Mouse (Mus musculus): Measurements from ENCODE around the gene Plb1.

The Plb1 gene

GRCm38 (mm10) chr5:32232474-32232873 lies at the start of gene Plb1:
Gene Plb1, plus strand, starts transcription at chr5:32232708.
- WGBS: 85% methylated on average over 9 of the region's 9 CpGs

GRCm38 (mm10) chr5:32182885-32183629 lies 49.5 kb upstream of the Plb1 start:
- WGBS: 73% methylated on average over 4 of the region's 4 CpGs

GRCm38 (mm10) chr5:32187717-32188116 lies 44.8 kb upstream of the Plb1 start:
- 63% methylated on average over 11 of the region's 11 CpGs for WGBS

- WGBS: 88% methylated on average over 5 of the region's 5 CpGs
Observed at GRCm38 (mm10) chr5:32191259-32191658, 41.2 kb upstream of the Plb1 start.

- WGBS: 69% methylated on average over 16 of the region's 16 CpGs
Observed at GRCm38 (mm10) chr5:32192016-32192845, 40.3 kb upstream of the Plb1 start.

- 75% methylated on average over 4 of the region's 4 CpGs for WGBS
Observed at GRCm38 (mm10) chr5:32194236-32194635, 38.3 kb upstream of the Plb1 start.

- 73% methylated on average over 12 of the region's 12 CpGs for WGBS
Observed at GRCm38 (mm10) chr5:32195857-32196609, 36.5 kb upstream of the Plb1 start.

GRCm38 (mm10) chr5:32197698-32198097 lies 34.8 kb upstream of the Plb1 start:
- WGBS: 27% methylated on average over 4 of the region's 4 CpGs

- WGBS: 80% methylated on average over 3 of the region's 3 CpGs
Observed at GRCm38 (mm10) chr5:32199136-32199535, 33.4 kb upstream of the Plb1 start.

GRCm38 (mm10) chr5:32199594-32199993 lies 32.9 kb upstream of the Plb1 start:
- 68% methylated on average over 3 of the region's 3 CpGs for WGBS

GRCm38 (mm10) chr5:32204653-32205052 lies 27.9 kb upstream of the Plb1 start:
- WGBS: 81% methylated on average over 4 of the region's 4 CpGs

- 73% methylated on average over 2 of the region's 2 CpGs for whole genome bisulfite sequencing
Observed at GRCm38 (mm10) chr5:32206726-32207125, 25.8 kb upstream of the Plb1 start.

GRCm38 (mm10) chr5:32208460-32208859 lies 24.0 kb upstream of the Plb1 start:
- 73% methylated on average over 8 of the region's 8 CpGs for WGBS

GRCm38 (mm10) chr5:32211011-32211410 lies 21.5 kb upstream of the Plb1 start:
- 65% methylated on average over 2 of the region's 2 CpGs for WGBS

GRCm38 (mm10) chr5:32213746-32214145 lies 18.8 kb upstream of the Plb1 start:
- WGBS: 63% methylated on average over 4 of the region's 4 CpGs

- WGBS: 81% methylated on average over 10 of the region's 10 CpGs
Observed at GRCm38 (mm10) chr5:32215510-32215909, 17.0 kb upstream of the Plb1 start.

GRCm38 (mm10) chr5:32216465-32216864 lies 16.0 kb upstream of the Plb1 start:
- 88% methylated on average over 4 of the region's 4 CpGs for WGBS

GRCm38 (mm10) chr5:32217477-32217876 lies 15.0 kb upstream of the Plb1 start:
- 93% methylated on average over 8 of the region's 8 CpGs for WGBS

- 61% methylated on average over 4 of the region's 4 CpGs for WGBS
Observed at GRCm38 (mm10) chr5:32230372-32230771, 2.1 kb upstream of the Plb1 start.

GRCm38 (mm10) chr5:32239337-32239736 lies 6.8 kb downstream of the Plb1 start:
- 81% methylated on average over 2 of the region's 2 CpGs for WGBS

- WGBS: 72% methylated on average over 2 of the region's 2 CpGs
Observed at GRCm38 (mm10) chr5:32240741-32241140, 8.2 kb downstream of the Plb1 start.

GRCm38 (mm10) chr5:32243286-32243885 lies 10.9 kb downstream of the Plb1 start:
- 62% methylated on average over 7 of the region's 7 CpGs for WGBS

Data from cerebral cortex, adult 2 months (tissue).